Mouse (Mus musculus) left cerebral cortex, adult 2 months (tissue): ENCODE data around the gene Fmo4. TPM values are rescaled to one million over a fixed set of nuclear protein-coding genes. Genes with fewer than 3 reads are reported as not detected.

Source experiments
- DNase-seq, 2 experiments: peaks; one replicate each; pipeline ENCODE4 v3.0.0; 2021 to 2022; ENCODE audit warnings: low spot score in 2 of 2, mixed read lengths in 1 of 2; ENCODE audit errors: extremely low spot score in 1 of 2
- H3K27ac ChIP-seq: fragments of 200-600 bp; 2 replicates; pipeline ENCODE4 v1.8.1; 2022
- H3K4me3 ChIP-seq: fragments of 200-600 bp; 2 replicates; pipeline ENCODE4 v1.8.1; 2022
- CTCF ChIP-seq: fragments of 200-600 bp; IDR thresholded peaks from 2 replicates; pipeline ENCODE4 v1.8.1; 2022; ENCODE audit warnings: antibody characterized with exemption, mild to moderate bottlenecking, moderate library complexity
- intact Hi-C: fragments of 180-260 bp; cut with DNase I; formaldehyde crosslinking; loops from one replicate; pipeline ENCODE4 v1.15.1; 2025
- total RNA-seq, 2 experiments: library from RNA; stranded (reverse); gene quantifications; 2 replicates each; pipeline ENCODE4 v1.2.3; 2021

The Fmo4 gene
- total RNA-seq, 2 experiments from 2014 or later, result not detected

- no peak for DNase-seq
- no peak overlapping the region for H3K4me3 ChIP-seq
- intact Hi-C loops, result no loop called here
- no peak for TF ChIP-seq CTCF
- no peak overlapping the region for H3K27ac ChIP-seq
Observed at GRCm38 (mm10) chr1:162831838-162832573, 18.2 kb upstream of the Fmo4 start.

DNA sequence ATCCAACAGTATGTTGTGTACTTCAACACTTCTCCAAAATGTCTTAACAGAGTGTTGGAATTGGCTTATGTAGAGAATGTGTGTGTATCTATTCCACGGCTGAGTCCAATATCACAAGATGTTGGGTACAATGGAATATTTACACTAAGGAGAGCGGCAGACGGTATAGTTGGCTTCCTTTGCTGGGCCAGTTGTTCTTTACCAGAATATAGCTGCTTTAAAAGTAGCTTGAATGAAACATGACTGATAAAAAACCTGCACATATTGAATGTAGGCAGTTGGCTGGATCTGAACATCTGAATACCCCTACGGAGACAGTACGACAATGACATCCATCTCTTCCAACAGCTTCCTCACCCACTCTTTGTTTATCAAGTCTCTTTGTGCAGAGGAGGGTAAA, 5.5 kb upstream of the Fmo4 start:
- intact Hi-C loops, result no loop called here
- Histone ChIP-seq H3K27ac (no peak overlapping the region), H3K4me3 (no peak overlapping the region)
- no peak for DNase-seq
- no peak for TF ChIP-seq CTCF

DNA sequence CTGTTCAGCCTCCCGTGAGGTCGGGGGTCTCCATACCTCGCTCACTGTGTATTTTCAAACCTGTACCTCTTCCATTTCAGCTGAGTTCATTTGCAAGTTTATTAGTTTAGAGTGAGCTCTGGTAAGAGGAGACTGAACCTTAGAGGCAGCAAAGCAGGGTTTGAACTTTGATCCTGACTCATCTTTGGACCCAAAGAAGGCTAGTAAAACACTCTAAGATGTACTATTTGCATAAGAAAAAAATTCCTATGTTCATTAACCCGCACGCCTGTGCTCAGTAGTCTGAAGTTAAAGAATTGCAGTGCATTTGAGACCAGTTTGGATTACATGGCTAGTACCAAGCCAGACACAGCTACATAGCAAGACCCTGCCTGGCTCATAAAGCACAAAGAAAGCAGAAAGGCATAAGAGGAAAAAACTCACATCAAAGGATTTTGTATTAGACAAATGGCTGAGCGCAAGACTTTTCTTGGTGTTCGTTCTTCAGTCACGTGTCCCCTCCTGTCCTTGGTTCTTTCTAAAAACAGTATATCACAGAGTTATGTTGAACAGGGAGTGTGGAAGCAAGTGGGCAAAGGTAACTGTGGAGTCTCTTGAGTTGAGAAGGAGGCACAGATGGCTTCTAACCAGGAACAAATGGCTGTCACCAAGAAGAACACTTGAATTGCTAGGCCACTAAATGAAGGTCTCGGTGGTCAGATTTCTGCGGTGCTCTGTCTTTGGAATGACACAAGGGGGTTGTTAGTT, 1.8 kb upstream of the Fmo4 start:
- intact Hi-C loops, result no loop called here
- Histone ChIP-seq H3K27ac (no peak overlapping the region), H3K4me3 (no peak overlapping the region)
- no peak for TF ChIP-seq CTCF
- no peak for DNase-seq

DNA sequence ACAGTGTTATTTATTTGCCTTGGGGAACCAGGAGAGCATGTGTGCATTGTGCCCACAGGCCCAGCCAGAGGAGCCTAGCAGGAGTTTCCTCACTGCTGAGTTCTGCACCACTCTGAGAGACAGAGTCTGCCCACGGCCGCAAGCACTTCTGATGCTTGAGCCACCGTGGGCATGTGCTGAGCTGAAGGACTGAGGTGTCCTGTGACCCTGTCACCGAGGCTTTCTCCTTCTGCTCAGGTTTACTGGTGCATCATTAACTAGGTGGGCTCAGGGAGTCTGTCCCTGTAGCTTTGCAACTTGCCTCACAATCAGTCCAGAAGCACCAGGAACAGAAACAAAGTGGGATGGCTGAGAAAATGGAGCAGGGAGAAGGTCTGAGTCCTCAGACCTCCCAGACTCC, 1.2 kb upstream of the Fmo4 start:
- TF ChIP-seq CTCF, result no peak
- Histone ChIP-seq H3K4me3 (no peak overlapping the region), H3K27ac (no peak overlapping the region)
- intact Hi-C loops, result loop anchor here (5.0 kb wide), 1 partner anchor 257 kb away; no protein-coding TSS in a partner anchor
- no peak for DNase-seq

DNA sequence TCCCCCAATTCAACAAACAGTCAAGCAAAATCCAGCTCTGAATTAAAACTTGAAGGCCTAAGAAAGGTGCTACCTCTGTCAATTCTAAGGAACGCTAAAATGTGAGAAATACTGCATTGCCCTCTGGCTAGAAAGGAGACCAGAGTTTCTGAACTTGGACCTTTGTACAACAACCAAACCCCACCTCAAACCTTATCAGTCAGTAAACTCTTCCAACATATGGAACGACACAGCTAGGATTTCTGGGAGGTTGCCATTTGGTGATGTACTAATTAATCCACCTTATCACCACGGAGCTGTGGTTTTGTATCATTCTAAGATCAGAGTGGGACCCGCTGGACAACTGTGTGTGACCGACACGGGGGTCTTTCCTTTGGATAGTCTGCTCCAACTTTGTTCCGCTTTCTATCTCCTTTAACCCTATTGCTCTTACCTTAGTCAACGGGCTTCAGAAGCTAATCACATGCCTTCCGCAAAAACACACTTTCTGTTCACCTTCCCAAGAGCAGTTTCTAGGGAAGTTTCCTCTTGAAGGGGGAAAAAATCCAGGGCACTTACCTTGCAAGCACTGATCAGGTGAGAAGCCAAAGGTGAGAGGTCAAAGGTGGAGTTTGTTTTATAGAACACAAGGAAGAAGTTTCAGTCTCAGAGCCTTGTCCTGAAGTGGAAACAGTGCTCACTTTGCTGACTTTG, 483 bp downstream of the Fmo4 start:
- DNase-seq, result no peak
- intact Hi-C loops, result loop anchor here (5.0 kb wide), 1 partner anchor 259 kb away; no protein-coding TSS in a partner anchor
- H3K27ac ChIP-seq, result no peak overlapping the region
- no peak for TF ChIP-seq CTCF
- no peak overlapping the region for H3K4me3 ChIP-seq

- Histone ChIP-seq H3K4me3 (no peak overlapping the region), H3K27ac (no peak overlapping the region)
- no peak for TF ChIP-seq CTCF
- DNase-seq, result no peak
- intact Hi-C loops, result no loop called here
Observed at GRCm38 (mm10) chr1:162808541-162808940, 5.2 kb downstream of the Fmo4 start.

DNA sequence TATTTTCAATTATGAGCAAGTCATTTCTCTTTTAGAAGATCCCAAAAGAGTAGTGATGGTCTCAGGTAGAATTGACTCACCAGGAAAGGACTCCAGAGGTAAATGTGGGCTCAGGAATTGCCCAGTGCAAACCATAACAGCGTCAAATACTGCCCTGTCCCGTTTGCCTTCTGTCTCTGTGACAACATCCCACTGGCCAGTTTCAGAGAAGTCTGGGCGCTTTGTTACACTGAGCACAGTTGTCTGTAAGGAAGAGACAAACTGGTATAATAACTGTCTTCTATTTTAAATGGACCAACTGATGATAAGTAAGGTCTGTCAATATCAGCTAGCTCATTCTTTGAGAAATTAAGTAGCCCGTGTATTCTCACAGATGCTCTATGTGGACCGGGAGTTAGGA, 6.3 kb downstream of the Fmo4 start:
- DNase-seq, result no peak
- no peak for TF ChIP-seq CTCF
- Histone ChIP-seq H3K27ac (no peak overlapping the region), H3K4me3 (no peak overlapping the region)
- intact Hi-C loops, result no loop called here

- H3K27ac ChIP-seq, result no peak overlapping the region
- DNase-seq, result no peak
- no peak overlapping the region for H3K4me3 ChIP-seq
- intact Hi-C loops, result no loop called here
- peak; percentile 21 for TF ChIP-seq CTCF
Observed at GRCm38 (mm10) chr1:162805011-162805410, 8.8 kb downstream of the Fmo4 start.

- Histone ChIP-seq H3K4me3 (no peak overlapping the region), H3K27ac (no peak overlapping the region)
- intact Hi-C loops, result no loop called here
- TF ChIP-seq CTCF, result no peak
- DNase-seq, result no peak
Observed at GRCm38 (mm10) chr1:162796441-162796840, 17.3 kb downstream of the Fmo4 start.

DNA sequence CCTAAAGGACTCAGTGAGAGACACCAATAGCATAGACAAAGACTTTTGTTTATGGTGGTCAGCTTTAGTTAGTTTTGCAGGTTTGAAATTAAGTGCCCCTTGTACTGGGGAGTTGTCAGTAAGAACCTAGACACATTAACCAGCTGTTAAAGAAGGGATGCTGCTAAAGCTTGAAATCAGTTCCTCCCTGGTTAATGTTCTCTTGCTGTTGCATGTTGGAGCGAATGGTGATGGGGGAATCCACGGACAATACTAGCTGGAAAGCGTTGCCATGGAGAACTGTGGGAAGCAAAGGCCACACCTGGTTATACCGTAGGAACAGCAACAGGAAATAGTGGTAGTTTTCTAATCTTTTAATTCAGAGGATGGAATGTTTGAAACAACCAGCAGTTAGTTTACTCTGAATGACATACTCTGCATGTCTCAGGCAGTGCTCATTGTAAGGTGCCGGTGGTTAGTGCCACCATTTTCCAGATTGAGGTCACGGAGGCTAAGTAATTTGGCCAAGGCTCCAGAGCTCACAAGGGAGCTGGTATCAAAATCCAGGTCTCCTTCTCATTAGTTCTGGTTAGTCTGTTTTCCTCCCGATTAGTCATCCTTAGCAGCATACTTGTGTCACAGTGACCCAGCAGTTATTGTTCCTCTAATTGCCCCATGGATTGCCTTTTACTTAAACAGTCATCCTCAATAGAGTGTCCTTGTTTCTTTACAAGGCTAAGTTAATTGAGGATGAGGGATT, 21.3 kb downstream of the Fmo4 start:
- DNase-seq, result no peak
- intact Hi-C loops, result no loop called here
- no peak overlapping the region for H3K27ac ChIP-seq
- H3K4me3 ChIP-seq, result no peak overlapping the region
- no peak for TF ChIP-seq CTCF

GRCm38 (mm10) chr1:162785222-162785621, 28.6 kb downstream of the Fmo4 start:
- DNase-seq, result no peak
- H3K4me3 ChIP-seq, result no peak overlapping the region
- no peak for TF ChIP-seq CTCF
- H3K27ac ChIP-seq, result no peak overlapping the region
- intact Hi-C loops, result no loop called here
